Comparison of ENCODE assay signal across 7 mouse cellular contexts in the genomic region with DNA sequence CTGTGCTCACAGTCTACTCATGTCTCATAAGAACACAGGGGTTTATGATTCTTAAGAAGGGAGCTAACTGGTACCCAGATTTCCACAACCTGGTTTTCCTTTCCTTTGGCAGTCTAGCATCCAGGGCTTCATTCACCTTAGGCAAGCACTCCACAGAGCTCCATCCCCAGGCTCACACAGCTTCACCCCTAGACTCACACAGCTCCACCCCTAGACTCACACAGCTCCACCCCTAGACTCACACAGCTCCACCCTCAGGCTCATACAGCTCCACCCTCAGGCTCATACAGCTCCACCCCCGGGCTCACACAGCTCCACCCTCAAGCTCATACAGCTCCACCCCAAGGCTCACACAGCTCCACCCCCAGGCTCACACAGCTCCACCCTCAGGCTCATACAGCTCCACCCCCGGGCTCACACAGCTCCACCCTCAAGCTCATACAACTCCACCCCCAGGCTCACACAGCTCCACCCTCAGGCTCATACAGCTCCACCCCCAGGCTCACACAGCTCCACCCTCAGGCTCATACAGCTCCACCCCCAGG. TPM values are rescaled to one million over a fixed set of nuclear protein-coding genes. Genes with fewer than 3 reads are reported as not detected.
DNase-seq lines count a peak whose midpoint lies in the region; ATAC-seq and TF ChIP-seq lines count a peak whose summit lies in the region.
"Not testable (repeated sequence)": the region's sequence is repeated elsewhere in the genome, so short reads cannot be mapped to it uniquely, and the experiment has no call there.
"Had no signal": no experiment of that assay in that cellular context is flagged by ENCODE, and none has a peak within 500 bp of the region (broad histone marks: within the 10 kb centered on the region; RNA-seq: fewer than 3 reads in every experiment).

No protein-coding gene starts in this region.

- in situ Hi-C loops in ES-E14 (cut with MboI; ENCODE audit: low sequenced_read_pairs in 2 of 2, unreplicated experiment in 2 of 2): not testable (repeated sequence)

- DNase-seq in ES-E14 (ENCODE audit: low read depth, low spot score): peak; percentile 36
- DNase-seq in WW6 (ENCODE audit: low read depth, low spot score): peak; percentile 5

- not testable (repeated sequence) for TF ChIP-seq CTCF in cortical plate, adult 2 months (IDR thresholded peaks at IDR 0.05; ENCODE audit: extremely low read depth, insufficient read depth, low read length)

- not testable (repeated sequence) for H3K4me3 ChIP-seq in ES-E14 (ENCODE audit: insufficient read depth in 1 of 2, low read depth in 1 of 2, low read length in 2 of 2, poor library complexity in 1 of 2, severe bottlenecking in 1 of 2); cortical plate, adult 2 months (ENCODE audit: insufficient read depth, low read length)

- H3K9ac ChIP-seq in ES-E14 (ENCODE audit: insufficient read depth, low read depth, low read length, poor library complexity, severe bottlenecking): not testable (repeated sequence)

- H3K36me3 ChIP-seq in ES-E14 (ENCODE audit: control insufficient read depth, insufficient read depth, low read length, poor library complexity, severe bottlenecking): not testable (repeated sequence)

- H3K9me3 ChIP-seq in ES-E14 (ENCODE audit: control insufficient read depth, insufficient read depth, low read depth, low read length): not testable (repeated sequence)

- ATAC-seq in frontal cortex, adult (ENCODE audit: low TSS enrichment): peak; percentile 66; the same call in 1 of the 2 replicates
- ATAC-seq in megakaryocyte progenitor cell, adult 5-6 weeks (replicated peaks; ENCODE audit: poor library complexity): peak; percentile 73

- not testable (repeated sequence) for H3K27ac ChIP-seq in ES-E14 (ENCODE audit: insufficient read depth, low read depth, low read length, poor library complexity, severe bottlenecking)
- H3K27ac ChIP-seq in cortical plate, adult 2 months (ENCODE audit: insufficient read depth, low read length): 0 out of 2 replicates have a peak overlapping the region, but pooled peaks have one; percentile 27

- H3K4me1 ChIP-seq in ES-E14 (ENCODE audit: control insufficient read depth in 2 of 2, insufficient read depth in 2 of 2, low read length in 2 of 2, poor library complexity in 1 of 2); cortical plate, adult 2 months (ENCODE audit: control insufficient read depth, insufficient read depth, low read length): not testable (repeated sequence)

- TF ChIP-seq POLR2A in cortical plate, adult 2 months (IDR thresholded peaks at IDR 0.05; ENCODE audit: extremely low read depth, insufficient read depth, low read length): not testable (repeated sequence)

RNA-seq across cellular contexts. Expression of gene Slc2a10, which starts 7.4 kb away (rescaled TPM):
- 0.16 and 0.27 TPM in 2 replicates for total RNA-seq in ES-E14 (2012; rRNA removed)
- polyA plus RNA-seq in cortical plate, adult 2 months (2012; rRNA removed): 1.4 and 1.7 TPM in 2 replicates
- total RNA-seq in megakaryocyte progenitor cell, adult 5-6 weeks (2015): 0.05 and 0.12 TPM in 2 replicates
- 0.21 and 0.57 TPM in 2 replicates for total RNA-seq in megakaryocyte progenitor cell, adult 5-6 weeks (2017)
- polyA plus RNA-seq: activated CD4-positive, CD25-positive, alpha-beta regulatory T cell, adult 4 months; erythroblast, embryonic 14.5 days had no signal

RNA-seq across cellular contexts. Expression of gene Trp53rka, which starts 17.9 kb away (rescaled TPM):
- 19.5 and 22.0 TPM in 2 replicates for total RNA-seq in ES-E14 (2012; rRNA removed)
- polyA plus RNA-seq in cortical plate, adult 2 months (2012; rRNA removed): 25.2 and 26.5 TPM in 2 replicates
- total RNA-seq in megakaryocyte progenitor cell, adult 5-6 weeks (2015): 6.7 and 9.4 TPM in 2 replicates
- 7.6 and 8.6 TPM in 2 replicates for total RNA-seq in megakaryocyte progenitor cell, adult 5-6 weeks (2017)

RNA-seq across cellular contexts. Expression of gene Slc13a3, which starts 38.0 kb away (rescaled TPM):
- 0.11 and 0.22 TPM in 2 replicates for total RNA-seq in ES-E14 (2012; rRNA removed)
- 14.0 and 16.0 TPM in 2 replicates for polyA plus RNA-seq in cortical plate, adult 2 months (2012; rRNA removed)
- 0.15 TPM in 1 of 2 replicates, not detected in the other for total RNA-seq in megakaryocyte progenitor cell, adult 5-6 weeks (2015)
- total RNA-seq in megakaryocyte progenitor cell, adult 5-6 weeks (2017): 0.08 TPM in 1 of 2 replicates, not detected in the other
- polyA plus RNA-seq: activated CD4-positive, CD25-positive, alpha-beta regulatory T cell, adult 4 months had no signal
